In genomic region chr19:8989066-8989566, GRCm38 (mm10) we compare ENCODE assay signal across 8 mouse cellular contexts. TPM values are rescaled to one million over a fixed set of nuclear protein-coding genes. Genes with fewer than 3 reads are reported as not detected.
DNase-seq lines count a peak whose midpoint lies in the region; ATAC-seq and TF ChIP-seq lines count a peak whose summit lies in the region.

Gene Ahnak (plus strand): TSS chr19:8989284.

- peak within 1 kb of the TSS; percentile 33; the same call in 1 of the 2 replicates for H3K9ac ChIP-seq in hindbrain, postnatal 0 days (replicated peaks; ENCODE audit: low read length)
- H3K9ac ChIP-seq in midbrain, embryonic 12.5 days (replicated peaks) = peak within 1 kb of the TSS; percentile 62

- TF ChIP-seq CTCF in cerebellum, adult 2 months (IDR thresholded peaks at IDR 0.05; ENCODE audit: borderline replicate concordance, insufficient read depth, low read depth, low read length) = no peak
- no peak for TF ChIP-seq CTCF in bone marrow, adult 2 months (IDR thresholded peaks at IDR 0.05; ENCODE audit: control insufficient read depth, insufficient read depth, low read length)
- no peak for TF ChIP-seq CTCF in hindbrain, postnatal 0 days (IDR thresholded peaks at IDR 0.05; ENCODE audit: low read depth)
- no peak for TF ChIP-seq CTCF in testis, adult 2 months (IDR thresholded peaks at IDR 0.05; ENCODE audit: control insufficient read depth, insufficient read depth, insufficient replicate concordance, low read depth, low read length)

- peak; percentile 13; the same call in 1 of the 2 replicates for ATAC-seq in hindbrain, postnatal 0 days
- peak; percentile 32 for ATAC-seq in midbrain, embryonic 12.5 days (ENCODE audit: low FRiP score, low read depth)

- no peaks in the 10 kb centered on the region for H3K36me3 ChIP-seq in hindbrain, postnatal 0 days (ENCODE audit: insufficient read depth, low read length)
- no peaks in the 10 kb centered on the region for H3K36me3 ChIP-seq in midbrain, embryonic 12.5 days
- H3K36me3 ChIP-seq in testis, adult 2 months (ENCODE audit: control insufficient read depth, insufficient read depth, low read length) = no peaks in the 10 kb centered on the region

- peak in 1 of 2 experiments; percentile 35 for DNase-seq in cerebellum, adult 2 months
- no peak for DNase-seq in cerebellum, adult 11-12 months
- peak; percentile 89 for DNase-seq in gastrocnemius, postnatal 10 days
- no peak for DNase-seq in hindbrain, postnatal 0 days (ENCODE audit: low spot score)
- peak; percentile 30 for DNase-seq in left cerebral cortex, postnatal 4 days

- H3K4me3 ChIP-seq in cerebellum, adult 2 months (replicated peaks; ENCODE audit: insufficient read depth, low read depth, low read length) = peak within 1 kb of the TSS; percentile 39
- peak within 1 kb of the TSS; percentile 68 for H3K4me3 ChIP-seq in bone marrow, adult 2 months (replicated peaks; ENCODE audit: control insufficient read depth, low read depth, low read length)
- peak within 1 kb of the TSS; percentile 50 for H3K4me3 ChIP-seq in hindbrain, postnatal 0 days (ENCODE audit: low read length)
- H3K4me3 ChIP-seq in midbrain, embryonic 12.5 days = peak within 1 kb of the TSS; percentile 53
- peak within 1 kb of the TSS; percentile 90 for H3K4me3 ChIP-seq in testis, adult 2 months (ENCODE audit: control insufficient read depth, low read depth, low read length)

- no peak for TF ChIP-seq POLR2A in cerebellum, adult 2 months (IDR thresholded peaks at IDR 0.05; ENCODE audit: borderline replicate concordance, insufficient read depth, low read length)
- TF ChIP-seq POLR2A in bone marrow, adult 2 months (IDR thresholded peaks at IDR 0.05; ENCODE audit: borderline replicate concordance, control insufficient read depth, low read depth, low read length) = peak; percentile 72; the same call in 1 of the 2 replicates
- TF ChIP-seq POLR2A in testis, adult 2 months (IDR thresholded peaks at IDR 0.05; ENCODE audit: control insufficient read depth, low read depth, low read length) = 0 out of 2 replicates have a peak, but pooled peaks have one; percentile 52

- WGBS in cerebellum, adult 2 months = 1% methylated on average over 42 of the region's 42 CpGs
- WGBS in bone marrow, adult 2 months = 2% methylated on average over 42 of the region's 42 CpGs
- WGBS in hindbrain, postnatal 0 days = under 1% methylated on average over 41 of the region's 42 CpGs
- under 1% methylated on average over 40 of the region's 42 CpGs for WGBS in midbrain, embryonic 12.5 days

- no peak within 1 kb of the TSS for H3K27ac ChIP-seq in cerebellum, adult 2 months (ENCODE audit: insufficient read depth, low read length)
- peak within 1 kb of the TSS; percentile 68 for H3K27ac ChIP-seq in bone marrow, adult 2 months (ENCODE audit: control insufficient read depth, insufficient read depth, low read depth, low read length, poor library complexity)
- peak within 1 kb of the TSS; percentile 4; the same call in 1 of the 2 replicates for H3K27ac ChIP-seq in hindbrain, postnatal 0 days
- H3K27ac ChIP-seq in midbrain, embryonic 12.5 days (replicated peaks) = 0 out of 2 replicates have a peak within 1 kb of the TSS, but pooled peaks have one; percentile 15
- peak within 1 kb of the TSS; percentile 86 for H3K27ac ChIP-seq in testis, adult 2 months (ENCODE audit: control insufficient read depth, insufficient read depth, low read depth, low read length)

- H3K27me3 ChIP-seq in cerebellum, adult 2 months (ENCODE audit: control insufficient read depth, insufficient read depth, low read length) = no peaks in the 10 kb centered on the region
- H3K27me3 ChIP-seq in hindbrain, postnatal 0 days (ENCODE audit: insufficient read depth, low read length) = peaks cover 14% of the 10 kb centered on the region; the same call in 1 of the 2 replicates
- H3K27me3 ChIP-seq in midbrain, embryonic 12.5 days = peaks cover 53% of the 10 kb centered on the region
- peaks cover 2% of the 10 kb centered on the region; the same call in 1 of the 2 replicates for H3K27me3 ChIP-seq in testis, adult 2 months (ENCODE audit: control insufficient read depth, insufficient read depth, low read length)

- no peaks in the 10 kb centered on the region for H3K4me1 ChIP-seq in cerebellum, adult 2 months (ENCODE audit: control insufficient read depth, insufficient read depth, low read length)
- peaks cover 1% of the 10 kb centered on the region for H3K4me1 ChIP-seq in bone marrow, adult 2 months (ENCODE audit: control insufficient read depth, insufficient read depth, low read length)
- H3K4me1 ChIP-seq in hindbrain, postnatal 0 days (ENCODE audit: insufficient read depth, low read length) = peaks cover 10% of the 10 kb centered on the region; the same call in 1 of the 2 replicates
- peaks cover 41% of the 10 kb centered on the region for H3K4me1 ChIP-seq in midbrain, embryonic 12.5 days
- H3K4me1 ChIP-seq in testis, adult 2 months (ENCODE audit: control insufficient read depth, insufficient read depth, low read length) = peaks cover 18% of the 10 kb centered on the region

- no peaks in the 10 kb centered on the region for H3K9me3 ChIP-seq in hindbrain, postnatal 0 days (ENCODE audit: low read length)
- no peaks in the 10 kb centered on the region for H3K9me3 ChIP-seq in midbrain, embryonic 12.5 days

- H3K4me2 ChIP-seq in hindbrain, postnatal 0 days (ENCODE audit: low read depth, low read length) = peak within 1 kb of the TSS; percentile 84
- peak within 1 kb of the TSS; percentile 95 for H3K4me2 ChIP-seq in midbrain, embryonic 12.5 days (replicated peaks)

- intact Hi-C loops in left cerebral cortex, postnatal 4 days (cut with DNase I) = no loop called here

RNA-seq across cellular contexts. Expression of gene Ahnak, which starts in this region (rescaled TPM):
- polyA plus RNA-seq in cerebellum, adult 2 months (2012; rRNA removed) = 5.3 and 5.8 TPM in 2 replicates
- 17.4 and 40.1 TPM in 2 replicates for polyA plus RNA-seq in bone marrow, adult 2 months (2011; ENCODE audit: insufficient read depth, insufficient read length, low replicate concordance, missing spikeins)
- 100 to 1,000 TPM; 235 to 267 TPM for total RNA-seq in gastrocnemius, postnatal 10 days (2021)
- total RNA-seq in hindbrain, postnatal 0 days (2014; rRNA removed) = 11.2 and 11.7 TPM in 2 replicates
- 5.7 and 6.1 TPM in 2 replicates for polyA plus RNA-seq in hindbrain, postnatal 0 days (2015; fragmentation: Nextera tagmentation; extraction: Ambion mirVana)
- 10 to 100 TPM; 14.0 to 18.5 TPM for total RNA-seq in left cerebral cortex, postnatal 4 days (2021)
- polyA plus RNA-seq in midbrain, embryonic 12.5 days (2016; fragmentation: Nextera tagmentation; extraction: Ambion mirVana) = 7.6 and 12.2 TPM in 2 replicates
- polyA plus RNA-seq in testis, adult 2 months (2012; rRNA removed) = 1.6 and 2.3 TPM in 2 replicates

Comparison
In these comparisons a context has a peak if more than half of its experiments do, and no peak if none do; other contexts are left out.
1. RNA of gene Ahnak (total RNA-seq): 235 to 267 TPM in gastrocnemius, postnatal 10 days; 14.0 to 18.5 TPM in left cerebral cortex, postnatal 4 days and 11.2 to 11.7 TPM in hindbrain, postnatal 0 days; every median in the first group is over 10 times any median in the second.
2. DNase-seq: peak in gastrocnemius, postnatal 10 days (single experiment) and left cerebral cortex, postnatal 4 days (single experiment); none in cerebellum, adult 11-12 months (single experiment) and hindbrain, postnatal 0 days (single experiment).
3. H3K4me3 ChIP-seq: peak in every context shown above with its lines; median percentile 90 in testis, adult 2 months; 68 in bone marrow, adult 2 months; 53 in midbrain, embryonic 12.5 days; 50 in hindbrain, postnatal 0 days; 39 in cerebellum, adult 2 months.